Mouse (Mus musculus) lung, postnatal 10 days (tissue): ENCODE measurements around the gene Acyp1.
"Not testable (repeated sequence)": the region's sequence is repeated elsewhere in the genome, so short reads cannot be mapped to it uniquely, and the experiment has no call there.

Experiments used
- DNase-seq: peaks from one replicate; pipeline ENCODE4 v3.0.0; 2021

Acyp1 gene

DNA sequence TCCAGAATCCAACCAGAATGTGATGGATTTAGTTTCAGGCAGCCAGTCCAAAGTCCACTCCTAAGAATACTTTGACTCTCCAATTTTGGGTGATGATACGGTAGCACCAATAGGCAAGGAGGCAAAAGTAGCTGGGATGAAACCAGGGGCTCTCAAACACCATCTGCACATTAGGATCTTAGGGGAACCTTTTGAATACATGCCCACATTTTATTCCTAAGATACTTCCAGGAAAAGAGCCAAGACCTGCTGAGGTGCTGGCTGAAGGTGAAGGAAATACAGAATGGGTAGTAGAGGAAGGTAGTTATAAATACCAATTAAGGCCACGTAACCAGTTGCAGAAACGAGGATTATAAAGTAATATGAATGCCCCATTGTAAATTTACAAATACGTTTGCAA is 6.5 kb downstream of the Acyp1 start:
- not testable (repeated sequence) for DNase-seq

DNA sequence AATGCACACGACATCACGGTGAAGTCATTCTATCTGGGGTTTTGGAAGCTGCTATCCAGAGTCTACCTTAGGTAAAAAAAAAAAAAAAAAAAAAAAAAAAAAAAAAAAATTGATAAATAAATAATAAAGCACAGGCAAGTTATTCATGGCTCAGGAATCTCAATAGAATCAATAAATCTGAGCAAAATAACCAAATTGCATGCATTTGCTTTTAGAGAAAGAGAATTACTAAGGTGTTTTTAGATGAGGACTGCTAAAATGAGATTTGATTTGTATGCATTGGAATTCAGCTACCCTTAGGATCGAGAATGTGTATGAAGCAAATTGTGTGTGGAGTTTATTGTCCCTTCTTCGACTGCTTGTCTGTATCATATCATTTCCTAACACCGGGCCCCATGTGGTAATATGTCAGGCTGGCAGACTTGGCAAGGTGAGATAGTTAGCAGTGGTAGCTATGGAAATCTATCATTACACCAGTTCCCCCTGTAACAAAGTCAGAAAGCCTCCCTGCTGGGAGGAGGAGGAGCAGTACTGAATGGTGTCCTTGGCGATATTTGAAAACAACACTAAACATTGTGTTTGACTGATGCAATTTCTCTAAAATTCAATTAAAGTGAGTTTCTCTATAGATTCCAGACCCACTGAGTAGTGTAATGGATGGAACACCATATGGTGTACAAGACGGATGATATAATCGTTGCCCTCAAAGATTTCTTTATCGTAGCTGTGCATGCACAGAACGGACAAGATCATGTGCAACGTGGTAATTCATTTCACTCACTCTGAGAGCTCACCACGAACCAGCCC is 7.2 kb downstream of the Acyp1 start:
- no peak for DNase-seq

DNA sequence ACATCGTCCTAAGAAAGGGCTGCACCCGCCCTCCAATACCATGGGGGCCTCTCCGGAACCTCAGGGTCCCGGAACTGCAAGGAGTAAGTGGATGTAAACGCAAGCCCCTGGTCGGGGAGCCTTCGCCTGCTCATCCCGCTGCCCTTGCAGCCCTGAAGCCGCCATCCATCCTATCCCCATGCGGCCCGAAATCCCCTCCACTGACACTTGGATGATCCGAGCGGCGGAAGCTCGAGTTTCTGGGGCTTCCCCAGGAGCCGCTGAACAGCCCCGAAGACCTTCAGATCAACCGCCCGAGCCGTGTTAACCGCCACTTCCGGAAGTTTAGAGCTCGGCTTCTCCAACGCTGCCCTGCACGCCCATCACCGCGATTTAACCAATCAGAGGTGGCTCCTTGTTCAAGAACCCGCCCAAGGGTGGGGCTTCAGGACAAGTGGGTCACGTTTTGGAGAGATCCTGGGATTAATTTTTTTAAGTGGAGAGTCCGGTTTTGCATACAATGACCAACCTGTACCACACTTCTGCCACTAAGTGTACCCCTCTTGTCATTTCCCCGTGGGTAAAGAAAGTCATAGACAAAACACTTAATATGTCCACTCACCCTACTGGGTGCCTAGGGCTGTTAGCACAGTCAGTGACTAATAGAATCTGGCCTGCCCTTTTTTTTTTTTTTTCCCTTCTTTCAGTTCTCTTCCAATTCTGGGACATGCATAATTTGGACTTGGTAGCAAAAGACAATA is 8.0 kb downstream of the Acyp1 start:
- DNase-seq = peak; percentile 99

DNA sequence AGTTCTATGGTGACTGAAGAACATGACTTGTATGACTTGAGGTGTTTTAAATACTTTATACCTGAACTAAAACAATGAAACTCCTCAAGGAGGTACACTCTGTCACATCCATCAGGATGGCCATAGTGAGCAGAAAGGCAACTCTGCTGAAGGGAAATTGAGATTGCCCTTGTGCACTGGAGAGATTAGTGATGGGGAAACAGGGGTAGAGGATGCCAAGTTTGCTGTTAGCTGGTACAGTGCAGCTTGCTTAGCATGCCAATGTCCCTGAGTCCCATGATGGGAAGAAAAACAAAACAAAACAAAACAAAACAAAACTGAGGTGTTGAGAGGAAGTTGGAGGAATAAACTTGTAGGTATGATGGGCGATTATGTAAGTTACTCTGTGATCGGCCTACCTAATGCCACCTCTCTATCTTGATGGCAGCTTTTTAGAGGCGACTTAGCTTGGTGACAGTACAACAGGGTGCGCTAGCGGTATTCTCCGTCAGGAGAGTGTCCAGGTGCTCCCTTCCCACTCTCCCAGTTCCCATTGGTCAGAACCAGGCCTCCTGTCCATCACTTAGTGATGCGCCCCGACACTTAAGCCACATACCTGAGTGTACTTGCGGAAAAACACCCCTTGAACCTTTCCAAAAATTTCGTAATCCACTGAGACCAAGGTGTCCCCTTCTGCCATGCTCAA is 8.7 kb downstream of the Acyp1 start:
- DNase-seq = no peak

DNA sequence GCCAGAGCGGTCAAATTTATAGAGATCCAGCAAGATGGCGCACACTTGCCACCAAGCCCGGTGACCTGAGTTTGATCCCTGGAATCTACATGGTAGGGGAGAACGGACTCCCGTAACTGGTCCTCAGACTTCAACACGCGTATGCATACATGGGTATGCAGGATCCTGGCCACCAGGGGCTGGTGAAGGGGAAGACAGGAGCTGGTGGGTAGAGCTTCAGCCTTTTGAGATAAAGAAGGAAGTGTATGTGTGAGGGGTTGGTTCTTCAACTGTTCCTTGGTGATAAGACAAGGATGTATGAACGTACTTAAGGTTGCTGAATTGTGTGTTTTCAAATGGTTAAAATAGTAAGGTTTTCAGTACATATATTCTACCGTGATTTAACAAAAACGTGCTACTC is 9.3 kb downstream of the Acyp1 start:
- no peak for DNase-seq

DNA sequence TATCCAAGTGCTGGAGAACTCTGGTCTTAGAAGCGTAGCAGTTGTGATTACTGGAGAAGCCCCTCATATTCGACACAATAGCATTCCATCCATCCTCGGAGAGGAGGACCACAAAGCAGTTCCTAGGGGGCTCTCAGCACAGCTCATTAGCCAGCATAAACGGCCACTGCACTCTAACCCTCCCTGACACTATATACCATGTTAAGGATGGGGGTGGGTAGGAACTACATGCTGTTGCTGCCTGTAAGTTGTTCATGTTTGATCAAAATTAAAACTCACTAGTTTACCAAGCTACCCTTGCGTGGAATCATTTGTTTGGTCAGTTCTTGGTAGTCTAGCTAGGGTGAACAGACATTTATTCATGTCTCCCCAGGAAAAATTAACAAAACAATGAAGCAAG is 12.0 kb downstream of the Acyp1 start:
- no peak for DNase-seq

DNA sequence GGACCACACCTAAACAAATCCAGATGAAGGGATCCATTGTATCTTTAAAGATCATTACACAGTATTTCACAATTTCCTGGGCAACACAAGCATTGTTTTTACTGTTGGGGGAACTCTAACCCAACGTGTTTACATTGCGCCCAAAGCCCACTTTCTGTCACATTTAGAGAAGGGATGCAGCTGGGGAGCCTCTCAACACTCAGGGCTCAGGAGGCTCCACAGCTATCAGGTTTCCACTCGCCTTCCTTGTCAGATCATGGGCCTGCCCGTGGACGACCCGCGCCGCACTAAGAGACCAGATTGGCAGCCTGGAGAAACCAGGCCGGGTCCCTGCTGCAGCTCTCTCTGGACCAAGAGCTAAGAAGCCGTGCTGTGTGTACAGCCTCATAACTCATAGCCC is 14.7 kb downstream of the Acyp1 start:
- DNase-seq = no peak

DNA sequence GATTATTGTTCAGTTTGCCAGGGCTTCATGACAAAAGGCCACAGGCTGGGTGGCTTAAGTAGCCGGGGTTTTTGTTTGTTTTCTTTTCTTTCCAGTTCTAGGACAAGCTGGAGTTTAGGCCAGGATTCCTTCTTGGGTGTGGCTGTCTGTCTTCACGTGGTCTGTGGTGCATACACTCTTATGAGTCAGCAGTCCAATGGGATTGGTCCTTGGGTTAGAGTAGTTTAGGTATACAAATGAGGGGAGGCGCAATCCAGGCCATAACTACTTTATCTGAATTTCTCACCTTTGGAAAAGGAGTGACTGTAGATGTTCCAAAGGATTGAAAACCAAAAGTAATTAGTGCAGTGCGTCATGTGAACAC is 16.4 kb downstream of the Acyp1 start:
- no peak for DNase-seq

DNA sequence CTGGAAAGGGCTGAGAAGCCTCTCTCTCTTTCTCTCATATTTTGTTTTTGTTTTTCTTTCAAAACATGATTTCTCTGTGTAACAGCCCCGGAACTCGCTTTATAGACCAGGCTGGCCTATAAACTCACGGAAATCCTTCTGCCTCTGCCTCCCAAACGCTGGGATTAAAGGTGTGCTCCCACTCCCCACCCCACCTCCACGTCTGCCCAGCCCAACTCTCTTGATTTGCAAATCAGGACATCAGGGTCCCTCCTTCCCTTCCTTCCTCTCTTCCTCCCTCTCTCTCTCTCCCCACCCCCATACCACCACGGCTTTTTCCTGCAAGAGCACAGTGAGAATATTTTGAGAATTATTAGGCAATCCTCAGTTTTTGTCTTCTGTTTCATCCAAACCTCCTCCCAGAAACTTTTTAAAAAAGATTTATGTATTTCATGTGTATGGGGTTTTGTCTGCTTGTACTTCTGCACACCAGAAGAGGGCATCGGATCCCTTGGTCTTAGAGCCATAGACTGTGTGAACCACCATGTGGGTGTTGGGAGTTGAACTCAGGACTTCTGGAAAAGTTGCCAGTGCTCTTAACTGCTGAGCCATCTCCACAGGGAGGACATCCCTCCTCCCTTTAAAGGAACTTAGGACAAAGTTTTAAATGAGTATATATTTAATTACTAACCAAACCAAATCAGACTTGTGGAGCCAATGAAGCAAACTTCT is 17.0 kb downstream of the Acyp1 start:
- DNase-seq = no peak

DNA sequence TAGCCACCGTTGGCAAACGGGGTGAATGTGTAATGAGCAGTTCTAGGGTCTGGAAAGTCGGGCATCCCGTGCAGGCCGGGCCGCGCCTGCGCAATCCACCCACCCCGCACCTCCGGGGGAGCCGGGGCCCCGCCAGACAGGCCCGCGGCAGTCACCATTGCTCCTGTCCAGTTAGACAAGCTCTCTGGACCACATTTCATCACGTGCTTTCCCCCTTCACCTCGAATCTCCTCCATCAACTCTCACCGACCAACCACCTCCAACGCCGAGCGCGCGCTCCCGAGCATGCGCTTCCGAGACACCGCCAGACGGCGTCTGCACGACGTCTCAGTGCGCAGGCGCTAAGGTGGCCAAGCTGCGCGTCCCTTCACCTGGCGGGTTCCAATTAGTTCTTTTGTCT is 17.9 kb downstream of the Acyp1 start, which contains the start of gene Mlh3:
Gene Mlh3 (minus strand): TSS at position 281 of the 400 bp plus-strand sequence.
- DNase-seq = peak; percentile 87

DNA sequence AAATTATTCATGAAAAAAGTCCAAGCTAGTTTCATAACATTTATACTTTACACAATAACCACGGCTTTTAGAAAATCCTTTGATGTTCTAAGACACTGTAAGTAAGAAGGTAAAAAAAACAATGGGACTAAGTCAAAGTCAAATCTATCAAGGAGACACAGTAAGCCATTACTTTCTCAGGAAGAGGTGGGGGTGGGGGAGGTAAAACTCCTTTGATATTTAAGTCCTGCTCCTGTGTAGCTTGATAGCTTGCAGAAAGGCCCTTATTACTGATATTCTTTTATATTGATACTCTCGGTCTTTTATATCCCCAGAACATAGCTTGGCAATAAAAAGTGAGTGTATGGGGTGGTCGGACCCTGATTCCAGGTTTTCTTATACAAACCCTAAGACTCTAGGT is 18.4 kb downstream of the Acyp1 start:
- DNase-seq = no peak

DNA sequence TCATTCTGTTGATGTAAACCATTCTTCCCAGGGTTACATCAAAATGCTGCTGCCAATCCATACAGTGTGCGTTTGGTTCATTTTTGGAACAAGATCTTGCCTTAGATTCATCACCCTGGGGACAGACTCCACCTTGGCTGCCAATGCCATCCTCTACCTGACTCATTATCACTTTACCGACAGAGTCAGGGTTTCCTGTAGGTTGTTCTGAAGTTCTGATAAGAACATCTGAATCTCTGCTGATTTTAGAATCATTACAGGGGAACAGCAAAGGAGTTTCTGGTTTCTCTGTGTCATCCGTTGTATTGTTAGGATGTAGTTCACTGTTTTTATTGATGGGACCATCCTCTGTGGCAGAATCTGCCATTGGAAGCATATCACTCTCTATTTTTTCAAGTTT is 22.0 kb downstream of the Acyp1 start:
- no peak for DNase-seq

DNA sequence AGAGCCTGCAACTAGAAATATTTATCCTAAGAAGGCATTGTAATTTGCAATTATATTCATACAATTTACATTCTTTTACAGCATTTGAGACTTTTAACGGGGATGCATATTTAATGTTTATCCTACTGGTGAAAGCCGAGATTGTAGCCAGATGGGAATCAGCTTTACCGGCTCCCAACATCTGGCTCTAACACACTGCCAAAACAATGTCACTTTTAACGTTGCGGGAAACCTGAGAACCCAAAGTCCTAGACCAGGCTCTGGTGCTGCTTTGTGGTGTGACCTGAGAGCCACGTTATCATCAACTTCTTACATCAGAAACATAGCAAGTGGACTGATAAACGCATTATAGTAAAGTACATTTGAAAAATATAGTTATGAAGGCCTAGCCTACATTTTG is 23.3 kb downstream of the Acyp1 start:
- no peak for DNase-seq

DNA sequence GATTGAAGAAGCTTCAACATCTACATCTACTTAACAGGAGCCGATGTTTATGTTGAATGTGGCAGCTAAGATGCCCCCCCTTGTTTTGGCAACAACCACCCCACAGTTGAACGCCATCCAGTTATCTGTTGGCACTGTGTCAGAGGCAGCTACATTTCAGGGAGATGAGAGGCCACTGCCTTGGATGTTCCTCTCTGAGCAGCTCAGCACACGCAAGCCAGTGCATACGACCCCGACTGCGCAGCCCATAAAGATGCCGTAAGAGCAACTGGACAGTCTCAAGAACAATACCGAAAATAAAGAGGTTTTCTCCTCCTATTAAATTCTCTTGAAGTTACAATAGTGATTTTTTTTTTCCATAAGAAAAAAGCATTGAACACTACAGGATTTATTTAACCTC is 23.7 kb downstream of the Acyp1 start:
- peak; percentile 24 for DNase-seq

DNA sequence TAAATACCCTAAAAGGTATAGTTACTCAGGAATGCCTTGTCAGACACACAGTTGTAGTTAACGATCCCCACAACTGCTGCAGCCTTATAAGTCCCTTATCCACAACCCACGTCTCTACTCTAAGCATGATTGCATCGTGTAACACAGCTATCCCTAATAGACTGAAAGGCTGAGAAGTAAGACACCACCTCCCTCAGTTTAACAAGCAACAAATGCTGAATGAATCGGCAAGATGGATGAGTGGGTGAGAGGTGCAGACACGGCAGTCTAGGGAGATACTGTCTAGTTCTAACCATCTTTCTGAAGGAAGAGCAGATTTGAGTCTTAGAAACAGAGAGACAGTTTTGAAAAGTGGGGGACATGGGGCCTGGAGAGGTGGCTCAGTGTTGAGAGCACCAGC is 25.0 kb downstream of the Acyp1 start:
- DNase-seq = no peak

DNA sequence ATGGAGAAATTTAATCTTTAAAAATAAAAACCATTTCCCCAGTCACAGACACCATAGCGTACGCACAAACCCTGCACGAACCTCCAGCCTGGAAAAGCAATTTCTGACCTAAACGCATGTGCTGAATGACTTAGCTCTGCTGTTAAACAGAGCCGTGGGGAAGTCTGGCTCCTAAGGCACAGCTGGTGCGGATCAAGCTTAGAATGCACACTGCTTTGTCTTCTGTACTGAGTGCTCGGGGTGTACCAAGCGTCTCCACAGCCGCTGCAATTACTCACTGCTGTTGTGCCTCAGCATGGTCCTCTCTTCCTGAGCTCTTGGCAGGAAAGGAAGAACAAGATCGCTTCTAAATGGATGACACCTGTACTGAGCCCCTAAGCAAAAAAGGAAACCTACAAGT is 25.7 kb downstream of the Acyp1 start:
- peak; percentile 21 for DNase-seq

DNA sequence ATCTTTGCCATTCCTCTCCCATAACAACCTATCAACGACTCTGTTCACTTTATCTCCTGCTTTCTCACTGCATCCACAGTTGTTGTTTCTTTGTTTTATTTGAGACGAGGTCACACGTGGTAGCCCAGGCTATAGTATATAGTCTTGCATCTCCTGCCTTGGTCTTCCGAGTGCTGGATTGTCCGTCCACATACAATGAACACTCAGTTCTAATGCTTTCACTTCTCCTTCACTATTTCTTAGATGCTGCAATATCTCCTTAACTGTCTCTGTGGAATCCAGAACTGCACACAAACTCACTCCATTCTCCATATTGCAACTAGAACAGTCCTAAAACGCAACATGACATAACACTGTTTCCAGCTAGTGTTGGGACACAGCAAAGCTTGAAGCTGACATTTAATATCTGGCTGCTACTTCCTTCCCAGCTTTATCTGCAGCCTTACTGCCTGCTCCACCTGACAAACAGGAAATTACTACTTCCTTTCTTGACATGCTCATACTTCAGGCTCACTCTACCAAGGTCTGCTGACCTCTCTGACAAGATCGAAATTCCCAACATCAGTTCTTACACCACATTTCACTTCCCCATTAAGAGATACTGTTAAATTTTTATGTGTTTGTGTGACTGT is 31.1 kb downstream of the Acyp1 start:
- DNase-seq = no peak

DNA sequence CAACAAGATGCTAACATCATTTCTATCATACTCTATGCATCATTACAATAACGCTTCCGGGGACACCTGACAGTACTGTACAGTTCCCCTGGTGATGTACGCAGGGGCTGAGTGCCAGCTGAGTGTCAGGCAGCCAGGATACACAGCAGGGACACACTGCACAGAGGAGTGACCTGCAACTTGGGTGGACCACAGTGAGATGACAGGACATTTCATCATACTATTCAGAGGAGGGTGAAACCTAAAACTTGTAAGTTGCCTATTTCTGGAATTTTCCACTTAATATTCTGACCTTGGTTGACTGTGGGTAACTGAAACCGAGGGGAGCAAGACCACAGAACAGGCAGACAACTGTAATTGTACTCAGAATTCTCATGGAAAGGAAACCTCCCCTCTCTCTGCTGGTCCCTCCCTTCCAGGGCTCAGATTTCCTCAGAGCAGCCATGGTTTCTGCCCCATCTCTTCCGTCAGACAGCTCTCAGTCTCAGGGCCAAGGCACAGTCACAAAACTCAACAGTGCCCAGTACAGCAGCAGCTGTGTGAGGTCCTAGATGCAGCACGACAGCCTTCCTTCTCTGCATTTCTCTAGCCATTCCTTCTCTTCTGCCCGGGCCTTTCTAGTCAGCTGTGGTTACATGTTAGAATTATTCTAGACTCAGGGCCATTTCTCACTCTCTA is 32.0 kb downstream of the Acyp1 start:
- no peak for DNase-seq

DNA sequence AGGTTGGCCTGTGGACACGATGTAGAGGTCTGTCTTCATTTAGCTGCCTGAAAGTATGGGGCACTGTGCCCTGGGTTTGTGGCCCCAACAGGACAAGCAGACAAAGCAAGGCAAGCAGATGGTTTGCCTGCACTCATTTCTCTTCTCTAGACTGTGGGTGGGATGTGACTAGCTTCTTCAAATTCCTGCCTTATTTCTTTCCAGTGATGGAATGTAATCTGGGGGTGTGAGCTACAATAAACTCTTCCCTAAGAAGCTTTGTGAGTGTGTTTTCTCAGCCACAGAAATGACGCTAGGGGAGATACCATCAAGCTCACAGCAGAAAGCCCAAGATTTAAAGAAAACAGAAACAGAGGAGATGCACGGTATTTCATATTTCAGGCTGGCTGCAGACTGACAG is 36.2 kb downstream of the Acyp1 start:
- no peak for DNase-seq

DNA sequence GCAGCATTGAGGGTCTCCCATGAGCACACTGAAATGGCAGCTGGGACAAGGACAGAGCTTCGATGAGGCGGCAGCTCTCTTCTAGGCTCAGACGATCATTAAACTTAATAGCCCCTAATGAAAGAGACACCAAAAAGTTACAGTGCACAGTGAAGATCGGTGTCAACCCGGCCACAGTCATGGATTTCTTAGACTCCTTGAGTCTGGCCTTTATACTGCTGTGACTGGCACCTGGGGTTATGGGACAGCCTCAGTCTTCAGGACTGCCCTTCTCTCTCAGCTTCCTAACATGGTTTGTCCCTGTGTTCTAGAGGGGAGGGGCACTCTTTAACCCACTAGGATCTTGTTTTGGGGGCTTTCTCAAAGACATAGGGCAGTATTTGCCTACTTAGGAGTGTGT is 50.7 kb downstream of the Acyp1 start:
- no peak for DNase-seq

DNA sequence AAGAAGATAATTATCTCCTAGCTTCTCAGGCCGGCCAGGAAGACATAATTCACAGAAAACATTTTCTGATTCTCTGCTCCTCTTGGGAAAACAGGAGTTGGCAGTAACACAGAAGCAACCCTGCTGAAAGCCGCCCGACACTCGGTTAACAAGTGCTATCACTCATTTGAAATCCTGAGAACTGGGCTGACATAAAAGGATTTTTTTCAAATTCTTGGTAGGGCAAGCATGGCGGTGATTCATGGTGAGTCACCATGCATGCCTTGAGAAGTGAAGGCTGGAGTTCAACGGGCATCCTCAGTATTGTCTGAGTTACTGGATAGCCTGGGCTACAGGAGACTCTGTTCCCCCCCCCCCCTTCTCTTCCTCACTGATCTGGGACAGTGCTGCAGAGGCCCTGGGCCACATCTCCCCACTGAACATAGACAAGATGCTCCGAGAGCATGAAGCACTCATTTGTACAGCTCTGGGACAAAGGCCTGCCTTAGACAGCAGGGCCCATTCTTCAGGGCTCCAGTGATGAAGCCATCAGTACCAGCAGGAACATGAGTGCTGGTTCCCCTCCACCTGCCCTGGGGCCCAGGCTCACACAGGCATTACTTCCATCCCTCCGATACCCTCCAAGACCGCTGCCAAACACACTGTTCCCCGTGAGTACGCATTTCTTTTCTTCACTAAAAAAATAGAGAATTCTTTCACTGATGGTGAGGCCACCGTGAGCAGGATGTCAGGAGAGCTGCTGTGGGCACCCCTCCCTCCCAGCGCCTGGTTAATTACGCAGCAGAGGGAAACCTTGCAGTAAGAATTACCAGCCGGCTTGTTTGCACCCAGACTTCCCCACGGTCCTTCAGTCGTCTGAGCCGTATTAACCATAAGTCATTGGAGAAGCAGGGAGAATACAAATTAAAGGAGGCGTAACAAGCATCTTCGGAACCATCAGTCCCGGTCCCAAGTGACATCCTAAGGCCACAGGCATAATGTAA is 54.6 kb downstream of the Acyp1 start:
- no peak for DNase-seq
